Mouse (Mus musculus) lung, embryonic 15.5 days (tissue): ENCODE measurements around the gene Frs3. TPM values are rescaled to one million over a fixed set of nuclear protein-coding genes. Genes with fewer than 3 reads are reported as not detected.

Experiments used
- ATAC-seq: fragments of 200-750 bp; cut with Nextera tagmentation; 2 replicates; pipeline ENCODE4 v1.8.0; 2017; ENCODE audit warnings: moderate number of reproducible peaks, borderline replicate concordance; ENCODE audit not compliant: low FRiP score, low TSS enrichment; ENCODE audit errors: extremely low read depth
- H3K27ac ChIP-seq: fragments of 300-500 bp; sonication (generic); 2 replicates; pipeline ENCODE4 v1.5.1; 2015; ENCODE audit warnings: moderate library complexity, mild to moderate bottlenecking, inconsistent platforms
- H3K27me3 ChIP-seq: fragments of 300-500 bp; sonication (generic); 2 replicates; pipeline ENCODE4 v1.6.1; 2015; ENCODE audit warnings: inconsistent platforms
- H3K36me3 ChIP-seq: fragments of 300-500 bp; sonication (generic); 2 replicates; pipeline ENCODE4 v1.6.1; 2015; ENCODE audit warnings: inconsistent platforms
- H3K4me1 ChIP-seq: fragments of 300-500 bp; sonication (generic); 2 replicates; pipeline ENCODE4 v1.6.1; 2015; ENCODE audit warnings: inconsistent platforms
- H3K4me2 ChIP-seq: fragments of 300-500 bp; sonication (generic); 2 replicates; pipeline ENCODE4 v1.6.1; 2015; ENCODE audit warnings: inconsistent platforms, mild to moderate bottlenecking, moderate library complexity
- H3K4me3 ChIP-seq: fragments of 300-500 bp; sonication (generic); 2 replicates; pipeline ENCODE4 v1.5.1; 2015; ENCODE audit warnings: mild to moderate bottlenecking, inconsistent platforms
- H3K9ac ChIP-seq: fragments of 300-500 bp; sonication (generic); 2 replicates; pipeline ENCODE4 v1.6.1; 2015; ENCODE audit warnings: inconsistent platforms
- H3K9me3 ChIP-seq: fragments of 300-500 bp; sonication (generic); 2 replicates; pipeline ENCODE4 v1.6.1; 2016; ENCODE audit warnings: inconsistent platforms
- WGBS: fragments of 180-500 bp; shearing (Covaris S2); methylation state at CpG from one replicate; pipeline ENCODE4 v1.1.7; 2015; 5-methylcytosine and 5-hydroxymethylcytosine counted together
- polyA plus RNA-seq: library from polyadenylated mRNA; unstranded; fragments of >200 nt; fragmentation: Nextera tagmentation; extraction: Ambion mirVana; gene quantifications from 2 replicates; pipeline ENCODE4 v1.2.1, GENCODE M21; 2015

Frs3 gene
- polyA plus RNA-seq, 1 experiment from 2014 or later, result 6.5 TPM

DNA sequence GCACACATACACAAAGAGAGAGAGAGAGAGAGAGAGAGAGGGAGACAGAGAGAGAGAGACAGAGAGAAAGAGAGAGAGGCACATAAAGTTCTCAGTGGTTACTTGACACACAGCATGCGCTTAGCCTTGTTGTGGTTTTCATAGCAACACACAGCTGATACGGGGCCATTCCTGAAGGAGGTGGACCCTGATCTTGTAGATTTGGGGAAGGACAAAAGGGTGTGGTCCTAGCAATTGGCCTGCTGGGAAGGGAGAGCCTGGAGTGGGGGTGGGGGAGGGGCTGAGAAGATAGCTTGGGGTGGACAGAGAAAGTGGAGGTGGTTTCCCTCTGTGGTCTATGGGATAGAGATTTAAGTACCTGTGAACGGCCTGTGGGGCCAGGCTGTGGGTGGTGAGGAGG, 21.2 kb downstream of the Frs3 start:
- WGBS, result 62% methylated on average over 3 of the region's 3 CpGs
- no peak for ATAC-seq
- H3K4me2 ChIP-seq, result no peak overlapping the region
- H3K9me3 ChIP-seq, result no peaks in the 10 kb centered on the region
- no peak overlapping the region for H3K9ac ChIP-seq
- no peaks in the 10 kb centered on the region for H3K27me3 ChIP-seq
- no peaks in the 10 kb centered on the region for H3K36me3 ChIP-seq
- H3K4me3 ChIP-seq, result no peak overlapping the region
- peaks cover 10% of the 10 kb centered on the region; the same call in 1 of the 2 replicates for H3K4me1 ChIP-seq
- H3K27ac ChIP-seq, result no peak overlapping the region

- 36% methylated on average over 6 of the region's 6 CpGs for WGBS
- Histone ChIP-seq H3K4me1 (0 out of 2 replicates have a peak, but pooled peaks cover under 1% of the 10 kb centered on the region), H3K27ac (no peak overlapping the region), H3K4me2 (no peak overlapping the region), H3K36me3 (no peaks in the 10 kb centered on the region), H3K4me3 (no peak overlapping the region), H3K27me3 (no peaks in the 10 kb centered on the region), H3K9ac (no peak overlapping the region), H3K9me3 (no peaks in the 10 kb centered on the region)
- ATAC-seq, result no peak
Observed at GRCm38 (mm10) chr17:47711883-47712282, 23.1 kb downstream of the Frs3 start.

GRCm38 (mm10) chr17:47712889-47713571, 24.2 kb downstream of the Frs3 start:
- H3K27ac ChIP-seq, result no peak overlapping the region
- H3K4me3 ChIP-seq, result no peak overlapping the region
- H3K9ac ChIP-seq, result no peak overlapping the region
- ATAC-seq, result no peak
- H3K4me1 ChIP-seq, result no peaks in the 10 kb centered on the region
- H3K4me2 ChIP-seq, result no peak overlapping the region
- H3K36me3 ChIP-seq, result no peaks in the 10 kb centered on the region
- no peaks in the 10 kb centered on the region for H3K27me3 ChIP-seq
- 58% methylated on average over 11 of the region's 22 CpGs for WGBS
- H3K9me3 ChIP-seq, result no peaks in the 10 kb centered on the region

DNA sequence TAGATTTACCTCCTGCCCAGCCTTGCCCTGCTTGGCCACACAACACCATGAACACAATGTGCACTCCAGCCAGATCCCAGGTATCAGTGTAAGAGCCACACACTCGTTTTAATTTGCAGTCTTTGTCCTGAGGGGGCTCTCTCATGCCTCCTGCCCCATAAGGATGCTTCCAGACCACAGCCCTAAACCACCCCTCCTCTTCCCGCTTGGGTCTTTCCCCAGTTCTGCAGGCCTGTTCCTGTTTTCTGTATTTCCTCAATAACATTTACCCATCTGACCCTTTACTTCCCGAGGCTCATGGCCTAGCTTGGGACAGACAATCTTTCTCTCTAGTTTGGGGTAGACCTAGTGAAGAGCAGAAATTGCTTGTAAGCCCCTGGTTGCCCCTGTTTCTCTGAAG, 26.2 kb downstream of the Frs3 start:
- 53% methylated on average over 3 of the region's 3 CpGs for WGBS
- Histone ChIP-seq H3K4me3 (no peak overlapping the region), H3K4me2 (no peak overlapping the region), H3K9me3 (no peaks in the 10 kb centered on the region), H3K9ac (no peak overlapping the region), H3K27me3 (no peaks in the 10 kb centered on the region), H3K4me1 (no peaks in the 10 kb centered on the region), H3K36me3 (no peaks in the 10 kb centered on the region), H3K27ac (no peak overlapping the region)
- ATAC-seq, result no peak

- Histone ChIP-seq H3K9ac (no peak overlapping the region), H3K27ac (no peak overlapping the region), H3K4me1 (no peaks in the 10 kb centered on the region), H3K4me3 (no peak overlapping the region), H3K4me2 (no peak overlapping the region), H3K9me3 (no peaks in the 10 kb centered on the region), H3K36me3 (no peaks in the 10 kb centered on the region), H3K27me3 (no peaks in the 10 kb centered on the region)
- WGBS, result 68% methylated on average over 4 of the region's 4 CpGs
- no peak for ATAC-seq
Observed at GRCm38 (mm10) chr17:47721183-47721582, 32.4 kb downstream of the Frs3 start.

- no peak within 1 kb of the TSS for H3K4me3 ChIP-seq
- no peaks in the 10 kb centered on the region for H3K9me3 ChIP-seq
- WGBS, result 53% methylated on average over 11 of the region's 11 CpGs
Observed at GRCm38 (mm10) chr17:47726566-47726965, 37.7 kb downstream of the Frs3 start, which contains the start of gene Pgc. Gene Pgc (plus strand): TSS chr17:47726842.

DNA sequence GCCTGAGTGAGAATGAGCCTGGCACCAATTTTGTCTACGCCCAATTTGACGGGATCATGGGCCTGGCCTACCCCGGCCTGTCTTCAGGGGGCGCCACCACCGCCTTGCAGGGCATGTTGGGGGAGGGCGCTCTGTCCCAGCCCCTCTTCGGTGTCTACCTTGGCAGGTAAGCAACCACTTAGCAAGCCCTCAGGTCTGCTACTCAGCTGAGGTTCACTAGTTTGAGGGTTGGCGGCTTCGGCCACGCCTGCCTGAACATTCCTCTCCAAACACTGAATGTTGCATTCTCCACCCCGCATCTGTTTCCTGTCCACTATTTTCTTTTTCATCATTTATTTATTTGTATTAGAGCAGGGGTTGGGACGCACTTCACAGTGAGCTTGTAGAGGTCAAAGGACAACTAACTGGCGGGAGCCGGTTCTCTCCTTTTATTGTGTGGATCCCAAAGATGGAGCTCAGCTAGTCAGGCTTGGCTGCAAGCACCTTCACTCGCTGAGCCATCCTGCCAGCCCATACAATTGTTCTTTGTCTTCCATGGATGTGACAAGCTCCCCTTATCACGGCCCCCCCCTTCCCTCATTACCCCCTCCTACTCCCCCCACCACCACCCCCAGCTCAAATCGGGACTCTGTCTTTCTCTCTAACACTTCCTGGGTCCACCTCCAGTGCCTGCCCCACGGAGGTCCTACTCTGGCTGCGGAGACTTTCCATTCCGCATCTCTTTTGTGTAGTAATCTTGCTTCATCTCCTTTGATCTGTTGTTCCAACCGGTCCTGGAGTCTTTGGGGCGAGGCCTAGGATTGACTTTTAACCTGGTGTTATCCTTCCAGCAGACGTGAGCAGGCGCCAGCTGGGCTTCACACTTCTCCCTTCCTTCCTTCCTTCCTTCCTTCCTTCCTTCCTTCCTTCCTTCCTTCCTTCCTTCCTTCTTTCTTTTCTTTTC, 42.1 kb downstream of the Frs3 start:
- H3K4me3 ChIP-seq, result no peak overlapping the region
- no peak overlapping the region for H3K4me2 ChIP-seq
- H3K27me3 ChIP-seq, result no peaks in the 10 kb centered on the region
- no peaks in the 10 kb centered on the region for H3K36me3 ChIP-seq
- peak; percentile 36; the same call in 1 of the 2 replicates for ATAC-seq
- H3K27ac ChIP-seq, result no peak overlapping the region
- 50% methylated on average over 24 of the region's 24 CpGs for WGBS
- no peaks in the 10 kb centered on the region for H3K9me3 ChIP-seq
- no peak overlapping the region for H3K9ac ChIP-seq
- 0 out of 2 replicates have a peak, but pooled peaks cover 3% of the 10 kb centered on the region for H3K4me1 ChIP-seq

More at GRCm38 (mm10) chr17:47726566-47726965, 37.7 kb downstream of the Frs3 start, which contains the start of gene Pgc:
- Histone ChIP-seq H3K4me1 (0 out of 2 replicates have a peak, but pooled peaks cover 3% of the 10 kb centered on the region), H3K36me3 (no peaks in the 10 kb centered on the region), H3K4me2 (no peak within 1 kb of the TSS; the same call in 1 of the 2 replicates), H3K27ac (no peak within 1 kb of the TSS), H3K9ac (no peak within 1 kb of the TSS), H3K27me3 (no peaks in the 10 kb centered on the region)
- ATAC-seq, result no peak

DNA sequence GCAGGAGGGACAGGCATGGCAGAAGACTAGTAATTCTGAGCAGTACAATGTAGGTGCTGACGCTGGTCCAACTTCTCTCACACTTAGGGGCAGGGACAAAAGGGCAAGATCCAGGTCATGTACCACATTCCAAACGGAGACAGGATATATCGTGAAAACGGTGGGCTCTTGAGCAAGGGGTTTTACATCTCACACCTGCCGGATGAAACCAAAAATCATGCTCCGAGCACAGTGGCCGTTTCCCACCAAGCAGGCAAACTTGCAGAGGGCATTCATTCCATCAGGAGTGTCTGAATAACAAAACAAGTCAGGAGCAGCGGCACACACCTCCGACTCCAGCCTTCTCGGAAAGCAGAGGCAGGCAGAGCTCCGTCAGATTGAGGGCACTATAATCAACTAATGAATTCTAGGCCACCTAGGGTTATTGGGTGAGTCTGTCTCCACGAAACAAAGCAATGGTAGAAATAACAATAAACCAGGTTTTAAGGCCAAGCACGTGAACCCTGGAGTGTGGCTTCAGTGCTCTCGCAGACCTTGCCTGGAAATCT, 46.8 kb downstream of the Frs3 start:
- peaks cover 22% of the 10 kb centered on the region for H3K4me1 ChIP-seq
- no peak overlapping the region for H3K4me2 ChIP-seq
- WGBS, result 60% methylated on average over 14 of the region's 14 CpGs

DNA sequence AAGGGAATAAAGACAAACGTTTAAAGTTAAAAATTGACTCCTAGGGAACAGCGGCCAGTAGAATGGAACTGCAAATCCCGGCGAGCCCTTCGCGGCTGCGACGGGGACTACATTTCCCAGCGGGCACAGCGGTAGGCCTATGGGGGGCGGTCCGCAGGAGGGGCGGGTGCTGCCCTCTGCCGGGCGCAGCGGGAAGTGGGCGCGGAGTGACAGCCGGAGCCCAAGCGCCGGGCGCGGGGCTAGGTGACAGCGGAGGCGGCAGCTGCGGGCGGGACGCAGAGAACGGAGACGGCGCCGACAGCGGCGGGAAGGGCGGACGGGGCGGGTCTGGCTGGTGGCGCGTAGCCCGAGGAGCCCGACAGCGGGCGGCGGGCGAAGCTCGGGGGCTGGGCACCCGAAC, 48.0 kb downstream of the Frs3 start, which contains the start of gene Tfeb:
TSS of gene Tfeb (plus strand) at position 175 of the 400 bp plus-strand sequence.
- Histone ChIP-seq H3K4me3 (peak within 1 kb of the TSS; percentile 86), H3K9me3 (no peaks in the 10 kb centered on the region), H3K4me1 (peaks cover 21% of the 10 kb centered on the region), H3K27ac (peak within 1 kb of the TSS; percentile 80), H3K36me3 (no peaks in the 10 kb centered on the region), H3K4me2 (peak within 1 kb of the TSS; percentile 99), H3K9ac (peak within 1 kb of the TSS; percentile 68), H3K27me3 (peaks cover 7% of the 10 kb centered on the region; the same call in 1 of the 2 replicates)
- WGBS, result under 1% methylated on average over 47 of the region's 47 CpGs
- ATAC-seq, result peak; percentile 80

More for the DNA sequence above, 46.8 kb downstream of the Frs3 start:
- no peak overlapping the region for H3K27ac ChIP-seq
- ATAC-seq, result no peak
- H3K27me3 ChIP-seq, result peaks cover 7% of the 10 kb centered on the region; the same call in 1 of the 2 replicates
- no peaks in the 10 kb centered on the region for H3K9me3 ChIP-seq
- H3K36me3 ChIP-seq, result no peaks in the 10 kb centered on the region
- no peak overlapping the region for H3K9ac ChIP-seq
- H3K4me3 ChIP-seq, result no peak overlapping the region

- no peaks in the 10 kb centered on the region for H3K9me3 ChIP-seq
- no peaks in the 10 kb centered on the region for H3K36me3 ChIP-seq
- peak overlapping the region; percentile 99 for H3K4me2 ChIP-seq
- peak overlapping the region; percentile 68 for H3K9ac ChIP-seq
- H3K27ac ChIP-seq, result peak overlapping the region; percentile 80
- H3K4me1 ChIP-seq, result peaks cover 21% of the 10 kb centered on the region
- WGBS, result 3% methylated on average over 38 of the region's 60 CpGs
- ATAC-seq, result peak; percentile 92
- H3K4me3 ChIP-seq, result peak overlapping the region; percentile 86
- peaks cover 7% of the 10 kb centered on the region; the same call in 1 of the 2 replicates for H3K27me3 ChIP-seq
Observed at GRCm38 (mm10) chr17:47737271-47738065, 48.6 kb downstream of the Frs3 start.
